Mouse (Mus musculus): Measurements from ENCODE around the gene Dab2ip.

The Dab2ip gene

GRCm38 (mm10) chr2:35779266-35779665 is 221.2 kb downstream of the Dab2ip start:
- in situ Hi-C loops (cut with MseI, MboI) = no loop called here
